Mouse (Mus musculus) lung, postnatal 0 days (tissue): ENCODE measurements around the gene Adi1. TPM values are rescaled to one million over a fixed set of nuclear protein-coding genes. Genes with fewer than 3 reads are reported as not detected.
A peak's percentile ranks its signal among the peaks of the same experiment; 100 is the strongest.

Experiments used
- ATAC-seq: fragments of 200-750 bp; cut with Nextera tagmentation; 2 replicates; pipeline ENCODE4 v1.8.0; 2017; ENCODE audit warnings: moderate library complexity
- DNase-seq: peaks from one replicate; pipeline ENCODE4 v3.0.0-alpha.2; 2016; ENCODE audit warnings: low spot score
- H3K27ac ChIP-seq: fragments of 300-500 bp; sonication (generic); 2 replicates; pipeline ENCODE4 v1.5.1; 2014; ENCODE audit warnings: antibody characterized with exemption, mild to moderate bottlenecking, low read length, mixed read lengths
- H3K27me3 ChIP-seq: fragments of 300-500 bp; sonication (generic); replicated peaks from 2 replicates; pipeline ENCODE4 v1.6.1; 2014; ENCODE audit warnings: low read length, mixed read lengths; ENCODE audit not compliant: insufficient read depth
- H3K36me3 ChIP-seq: fragments of 300-500 bp; sonication (generic); 2 replicates; pipeline ENCODE4 v1.6.1; 2014; ENCODE audit warnings: low read length, mixed read lengths; ENCODE audit not compliant: insufficient read depth
- H3K4me1 ChIP-seq: fragments of 300-500 bp; sonication (generic); 2 replicates; pipeline ENCODE4 v1.6.1; 2014; ENCODE audit warnings: antibody characterized with exemption, low read depth, low read length, mixed read lengths; ENCODE audit not compliant: insufficient read depth
- H3K4me2 ChIP-seq: fragments of 300-500 bp; sonication (generic); replicated peaks from 2 replicates; pipeline ENCODE4 v1.6.1; 2014; ENCODE audit warnings: low read depth, mild to moderate bottlenecking, low read length, moderate library complexity, mixed read lengths
- H3K4me3 ChIP-seq: fragments of 300-500 bp; sonication (generic); 2 replicates; pipeline ENCODE4 v1.5.1; 2014; ENCODE audit warnings: low read depth, low read length
- H3K9ac ChIP-seq: fragments of 300-500 bp; sonication (generic); replicated peaks from 2 replicates; pipeline ENCODE4 v1.6.1; 2014; ENCODE audit warnings: low read depth, mild to moderate bottlenecking
- H3K9me3 ChIP-seq: fragments of 300-500 bp; sonication (generic); 2 replicates; pipeline ENCODE4 v1.6.1; 2016; ENCODE audit warnings: low read length, mixed read lengths
- CTCF ChIP-seq: IDR thresholded peaks from 2 replicates; pipeline ENCODE4 v1.5.1; 2016; ENCODE audit warnings: antibody characterized with exemption, mild to moderate bottlenecking
- EP300 ChIP-seq: IDR thresholded peaks from 2 replicates; pipeline ENCODE4 v1.6.1; 2016; ENCODE audit warnings: antibody characterized with exemption, mild to moderate bottlenecking, control low read depth
- WGBS: fragments of 180-500 bp; shearing (Covaris S2); extraction: QIAGEN DNeasy Blood & Tissue Kit; methylation state at CpG from one replicate; pipeline ENCODE4 v1.1.7; 2014; 5-methylcytosine and 5-hydroxymethylcytosine counted together
- polyA plus RNA-seq: library from polyadenylated mRNA; unstranded; fragments of >200 nt; fragmentation: Nextera tagmentation; extraction: Ambion mirVana; gene quantifications from 2 replicates; pipeline ENCODE4 v1.2.1, GENCODE M21; 2015

Gene Adi1
- 54.5 TPM in 2 replicates for polyA plus RNA-seq

DNA sequence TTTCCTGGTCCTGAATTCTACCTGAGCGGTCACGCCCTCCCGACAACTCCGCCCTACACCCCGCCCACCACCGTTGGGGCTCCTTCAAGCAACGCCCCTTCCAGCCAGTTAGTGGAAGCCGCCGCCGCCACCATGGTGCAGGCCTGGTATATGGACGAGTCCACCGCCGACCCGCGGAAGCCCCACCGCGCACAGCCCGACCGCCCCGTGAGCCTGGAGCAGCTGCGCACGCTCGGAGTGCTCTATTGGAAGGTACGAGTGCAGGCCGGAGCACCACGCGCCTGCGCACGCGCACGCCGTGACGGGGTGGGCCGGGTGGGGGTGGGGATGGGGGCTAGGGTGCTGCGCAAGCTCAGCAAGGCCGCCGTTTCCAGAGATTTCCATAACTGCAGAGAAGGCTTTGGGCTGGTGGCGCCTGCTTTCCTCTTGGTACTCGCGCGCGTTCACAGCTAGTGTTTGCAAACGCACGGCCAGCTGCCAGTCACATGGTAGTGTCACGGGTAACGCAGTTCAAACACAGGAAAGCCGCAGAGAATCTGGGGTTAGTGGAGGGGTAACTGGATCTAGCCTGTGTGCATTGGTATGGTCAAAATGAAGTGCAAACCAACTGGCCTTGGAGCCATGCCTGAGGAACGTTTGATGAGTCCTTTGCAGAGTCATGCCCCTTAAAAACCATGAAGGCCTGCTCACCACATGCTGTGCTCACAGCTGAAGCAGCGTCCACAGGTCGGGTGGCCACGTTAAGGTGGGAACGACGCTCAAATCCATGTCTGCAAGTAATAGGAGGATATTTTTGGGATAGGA, at the start of gene Adi1:
TSS of gene Adi1 (plus strand) at position 111 of the 804 bp plus-strand sequence.
- H3K4me1 ChIP-seq, result peaks cover 4% of the 10 kb centered on the region; the same call in 1 of the 2 replicates
- DNase-seq, result peak; percentile 90
- no peaks in the 10 kb centered on the region for H3K27me3 ChIP-seq
- peak within 1 kb of the TSS; percentile 79 for H3K27ac ChIP-seq
- no peaks in the 10 kb centered on the region for H3K9me3 ChIP-seq
- H3K9ac ChIP-seq, result peak within 1 kb of the TSS; percentile 33
- peak within 1 kb of the TSS; percentile 57 for H3K4me3 ChIP-seq
- TF ChIP-seq CTCF (no peak), EP300 (no peak)
- no peaks in the 10 kb centered on the region for H3K36me3 ChIP-seq
- H3K4me2 ChIP-seq, result peak within 1 kb of the TSS; percentile 58
- 1% methylated on average over 39 of the region's 53 CpGs for WGBS
- peak; percentile 93 for ATAC-seq

GRCm38 (mm10) chr12:28625407-28625806, 49.6 kb upstream of the Adi1 start:
- Histone ChIP-seq H3K4me1 (no peaks in the 10 kb centered on the region), H3K4me2 (no peak overlapping the region), H3K9me3 (no peaks in the 10 kb centered on the region), H3K27me3 (no peaks in the 10 kb centered on the region), H3K9ac (no peak overlapping the region), H3K27ac (no peak overlapping the region), H3K4me3 (no peak overlapping the region), H3K36me3 (peaks cover 12% of the 10 kb centered on the region)
- DNase-seq (no peak), ATAC-seq (no peak)
- TF ChIP-seq CTCF (no peak), EP300 (no peak)
- 48% methylated on average over 7 of the region's 7 CpGs for WGBS

- DNase-seq (no peak), ATAC-seq (no peak)
- H3K4me1 ChIP-seq, result no peaks in the 10 kb centered on the region
- 52% methylated on average over 4 of the region's 4 CpGs for WGBS
- no peak for TF ChIP-seq EP300
- TF ChIP-seq CTCF, result no peak
- H3K36me3 ChIP-seq, result peaks cover 27% of the 10 kb centered on the region
- no peaks in the 10 kb centered on the region for H3K9me3 ChIP-seq
- H3K27ac ChIP-seq, result no peak overlapping the region
- H3K4me2 ChIP-seq, result no peak overlapping the region
- H3K9ac ChIP-seq, result no peak overlapping the region
- no peaks in the 10 kb centered on the region for H3K27me3 ChIP-seq
- H3K4me3 ChIP-seq, result no peak overlapping the region
Measured at GRCm38 (mm10) chr12:28627092-28627491, 47.9 kb upstream of the Adi1 start.

- Histone ChIP-seq H3K27me3 (no peaks in the 10 kb centered on the region), H3K4me1 (no peaks in the 10 kb centered on the region), H3K9ac (no peak overlapping the region), H3K9me3 (no peaks in the 10 kb centered on the region), H3K36me3 (peaks cover 38% of the 10 kb centered on the region), H3K4me2 (no peak overlapping the region), H3K4me3 (no peak overlapping the region), H3K27ac (no peak overlapping the region)
- ATAC-seq (no peak), DNase-seq (no peak)
- WGBS, result 92% methylated on average over 2 of the region's 2 CpGs
- no peak for TF ChIP-seq EP300
- no peak for TF ChIP-seq CTCF
Measured at GRCm38 (mm10) chr12:28628436-28628835, 46.6 kb upstream of the Adi1 start.

DNA sequence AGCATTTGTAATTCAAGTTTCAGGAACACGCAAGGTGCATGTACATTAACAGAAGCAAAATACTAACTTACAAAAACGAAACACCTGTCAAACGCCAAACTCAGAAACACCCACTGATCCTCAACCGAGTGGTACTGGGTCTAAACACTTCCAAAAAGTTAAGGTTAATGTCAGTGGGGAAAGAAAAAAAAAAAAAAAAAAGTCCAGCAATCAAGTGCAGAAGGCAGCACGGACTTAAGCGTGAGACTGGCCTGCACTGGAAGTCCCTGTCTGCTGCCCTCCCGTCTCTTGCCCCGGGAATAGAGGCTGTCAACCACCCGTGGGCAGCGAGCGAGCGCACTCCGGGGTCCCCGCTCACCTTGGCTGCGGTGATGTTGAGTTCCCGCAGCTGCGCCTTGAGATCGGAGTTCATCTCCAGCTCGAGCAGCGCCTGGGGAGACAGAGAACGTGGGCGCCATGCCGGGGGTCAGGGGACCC, 39.9 kb upstream of the Adi1 start:
- WGBS, result under 1% methylated on average over 23 of the region's 23 CpGs
- H3K27ac ChIP-seq, result peak overlapping the region; percentile 88
- ATAC-seq, result peak; percentile 26
- no peak for TF ChIP-seq CTCF
- TF ChIP-seq EP300, result no peak
- peak overlapping the region; percentile 80 for H3K4me2 ChIP-seq
- H3K9me3 ChIP-seq, result no peaks in the 10 kb centered on the region
- H3K27me3 ChIP-seq, result no peaks in the 10 kb centered on the region
- no peak for DNase-seq
- H3K4me1 ChIP-seq, result peaks cover 4% of the 10 kb centered on the region; the same call in 1 of the 2 replicates
- H3K4me3 ChIP-seq, result peak overlapping the region; percentile 77
- H3K36me3 ChIP-seq, result peaks cover 29% of the 10 kb centered on the region
- peak overlapping the region; percentile 99 for H3K9ac ChIP-seq

DNA sequence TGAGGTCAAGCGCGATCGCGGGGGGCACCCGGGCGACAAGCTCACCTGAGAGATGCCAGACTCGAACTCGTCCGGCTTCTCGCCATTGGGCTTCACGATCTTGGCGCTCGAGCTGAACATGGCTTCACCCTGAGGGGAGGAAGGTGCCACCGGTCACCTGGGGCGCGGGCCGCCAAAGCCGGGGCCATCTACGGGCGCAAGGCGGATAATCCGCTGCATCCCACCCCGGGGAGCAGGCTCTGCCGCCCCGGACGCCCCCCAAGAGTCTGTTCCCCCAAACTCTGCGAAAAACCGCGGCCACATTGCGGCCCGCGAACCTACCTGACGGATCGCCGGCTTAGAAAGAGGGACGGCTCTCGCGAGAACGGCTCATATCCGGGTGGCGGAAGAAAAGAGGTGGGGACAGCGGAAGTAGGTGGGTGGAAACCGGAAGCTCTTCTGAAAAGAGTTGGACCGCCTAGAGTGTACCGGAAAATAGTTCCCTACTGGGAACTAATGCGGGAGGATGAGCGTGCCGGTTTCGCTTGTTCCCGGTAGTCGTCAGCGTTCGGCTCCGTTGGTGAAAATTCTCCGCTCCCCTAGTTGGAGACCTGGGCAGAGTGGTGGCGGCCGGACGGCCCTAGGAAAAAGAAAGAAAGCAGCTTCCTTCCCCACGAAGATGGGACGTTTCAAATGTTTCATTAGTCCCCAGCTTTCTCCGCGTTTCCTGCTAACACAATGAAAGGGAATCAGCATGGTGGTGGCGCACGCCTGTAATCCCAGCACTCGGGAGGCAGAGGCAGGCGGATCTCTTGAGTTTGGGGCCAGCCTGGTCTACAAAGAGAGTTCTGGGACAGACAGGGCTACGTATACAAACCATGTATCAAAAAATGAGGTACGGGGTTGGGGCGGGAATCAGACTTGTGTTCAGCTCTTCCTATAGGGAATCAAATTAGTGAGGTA, 39.2 kb upstream of the Adi1 start, which contains the start of gene Rps7:
TSS of gene Rps7 (minus strand) at position 419 of the 942 bp plus-strand sequence.
- peaks cover 4% of the 10 kb centered on the region; the same call in 1 of the 2 replicates for H3K4me1 ChIP-seq
- TF ChIP-seq CTCF (no peak), EP300 (peak; percentile 94)
- WGBS, result 5% methylated on average over 69 of the region's 69 CpGs
- peak within 1 kb of the TSS; percentile 80 for H3K4me2 ChIP-seq
- DNase-seq, result peak; percentile 98
- H3K9me3 ChIP-seq, result no peaks in the 10 kb centered on the region
- peaks cover 22% of the 10 kb centered on the region for H3K36me3 ChIP-seq
- H3K27ac ChIP-seq, result peak within 1 kb of the TSS; percentile 88
- peak; percentile 99 for ATAC-seq
- peak within 1 kb of the TSS; percentile 99 for H3K9ac ChIP-seq
- H3K27me3 ChIP-seq, result no peaks in the 10 kb centered on the region
- peak within 1 kb of the TSS; percentile 77 for H3K4me3 ChIP-seq
